Mouse (Mus musculus) thymus, postnatal 4 days (tissue): ENCODE data around the gene Lrp1.
A peak's percentile ranks its signal among the peaks of the same experiment; 100 is the strongest.

Source experiments
- DNase-seq: peaks from one replicate; pipeline ENCODE4 v3.0.0; 2021

Gene Lrp1

DNA sequence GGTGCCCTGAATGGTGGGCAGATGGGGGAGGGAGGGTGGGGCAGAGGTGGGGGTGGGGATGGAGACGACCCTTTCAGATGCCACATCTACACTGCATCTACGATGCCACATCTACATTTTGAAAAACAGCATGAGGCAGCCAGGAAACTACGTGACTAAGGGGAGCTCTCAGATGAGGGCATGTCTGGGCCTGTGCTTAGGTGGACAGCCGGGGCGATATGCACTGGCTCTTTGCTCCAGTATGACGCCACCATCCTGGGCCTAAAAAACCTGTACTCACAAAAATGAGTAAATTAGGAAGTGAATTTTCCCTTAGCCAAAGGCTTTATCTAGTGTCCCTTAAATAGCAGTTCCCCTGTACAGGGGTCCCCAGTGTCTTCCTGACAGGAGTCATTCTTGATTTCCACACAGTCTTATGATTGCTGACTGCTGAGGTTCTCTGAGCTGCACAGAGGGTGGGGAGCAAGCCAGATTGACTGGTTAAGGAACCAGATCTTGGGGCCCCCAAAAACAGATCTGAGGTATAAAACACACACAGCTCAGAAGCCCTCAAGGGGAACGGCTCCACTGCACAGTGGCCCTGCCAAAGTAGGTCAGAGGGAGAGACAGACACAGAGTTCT lies 30.0 kb downstream of the Lrp1 start:
- DNase-seq, result no peak

DNA sequence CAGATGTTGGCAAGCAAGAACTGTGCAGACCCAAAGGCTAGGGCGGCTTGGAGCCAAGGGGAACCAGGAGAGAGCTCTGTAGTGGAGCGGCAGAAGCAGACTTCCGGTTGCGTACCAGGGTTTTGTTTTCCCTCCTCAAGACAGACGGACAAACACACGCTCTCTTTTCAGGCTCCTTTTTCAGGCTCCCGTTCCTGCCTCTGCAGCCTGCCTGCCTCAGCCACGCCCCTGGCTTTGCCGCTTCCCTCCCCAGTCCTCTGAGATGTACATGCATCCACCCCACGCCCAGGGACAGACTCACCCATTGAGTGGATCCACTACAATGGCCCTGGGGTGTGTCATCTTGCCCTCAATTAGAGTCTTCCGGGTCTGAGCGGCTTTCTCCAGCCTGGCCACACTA lies 30.7 kb downstream of the Lrp1 start:
- DNase-seq, result peak; percentile 56

DNA sequence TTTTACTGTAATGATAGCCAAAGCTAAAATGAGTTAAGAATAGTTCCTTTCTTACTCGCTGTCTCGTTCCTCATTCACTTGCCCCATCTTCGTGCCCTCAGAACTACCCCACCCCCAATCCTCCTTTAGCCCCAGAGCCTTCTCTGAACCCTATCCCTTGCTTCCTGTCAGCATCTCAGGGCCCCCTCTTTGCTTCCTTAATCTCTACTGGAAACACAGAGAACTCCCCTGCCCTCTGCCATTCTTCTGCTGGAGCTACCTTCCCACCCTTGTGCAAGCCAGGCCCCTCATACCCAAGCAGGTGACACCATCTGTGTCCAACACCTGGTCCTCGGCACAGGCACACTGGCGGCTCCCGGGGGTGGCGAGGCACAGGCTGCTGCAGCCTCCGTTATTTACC lies 33.2 kb downstream of the Lrp1 start:
- DNase-seq, result no peak

DNA sequence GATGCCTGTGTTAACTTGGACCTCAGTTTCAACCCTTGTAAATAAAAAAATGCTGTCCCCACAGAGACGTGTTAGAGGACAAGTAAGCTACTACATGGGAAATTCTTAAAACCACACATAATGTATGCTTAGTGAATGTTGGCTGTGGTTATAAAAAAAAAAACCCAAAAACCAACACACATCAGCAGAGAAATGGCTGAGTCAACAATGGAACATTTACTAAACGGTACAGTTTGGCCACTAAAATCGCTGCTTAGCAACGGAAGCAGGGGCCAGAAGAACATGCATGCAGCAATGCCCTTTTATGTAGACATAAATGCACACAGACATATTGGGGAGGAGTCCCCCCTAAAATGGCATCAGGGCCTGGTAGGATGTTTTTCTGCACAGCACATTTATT lies 34.7 kb downstream of the Lrp1 start:
- DNase-seq, result no peak

DNA sequence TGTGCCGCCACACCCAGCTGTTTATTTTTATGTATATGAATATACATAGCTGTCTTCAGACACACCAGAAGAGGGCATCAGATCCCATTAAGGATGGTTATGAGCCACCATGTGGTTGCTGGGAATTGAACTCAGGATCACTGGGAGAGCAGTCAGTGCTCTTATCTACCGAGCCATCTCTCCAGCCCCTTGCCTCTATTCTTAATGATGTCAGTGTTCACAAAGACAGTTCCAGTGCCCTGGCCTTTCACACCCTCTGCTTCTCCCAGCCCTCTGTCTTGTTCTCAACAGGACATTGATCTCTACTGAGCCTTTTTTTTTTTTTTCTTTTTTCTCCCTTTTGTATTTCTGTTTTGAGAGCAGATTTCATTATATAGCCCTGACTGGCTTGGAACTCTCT lies 35.4 kb downstream of the Lrp1 start:
- DNase-seq, result no peak

DNA sequence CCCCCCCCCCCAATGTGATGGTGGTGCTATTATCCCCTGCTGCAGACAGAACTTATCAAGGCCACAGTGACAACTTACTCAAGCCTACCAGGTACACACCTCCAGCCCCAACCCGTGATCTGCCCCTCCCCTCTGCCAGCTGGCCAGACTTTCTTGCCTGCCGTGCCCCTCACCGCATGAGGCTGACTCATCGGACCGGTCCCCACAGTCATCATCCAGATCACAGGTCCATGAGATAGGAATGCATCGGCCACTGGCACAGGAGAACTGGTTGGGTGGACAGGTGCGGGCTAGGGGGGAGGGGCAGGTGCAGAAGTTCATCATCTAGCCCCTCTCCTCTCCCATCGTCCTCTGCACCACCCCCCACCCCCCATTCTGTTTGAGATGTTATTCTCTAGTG lies 37.3 kb downstream of the Lrp1 start:
- DNase-seq, result no peak

DNA sequence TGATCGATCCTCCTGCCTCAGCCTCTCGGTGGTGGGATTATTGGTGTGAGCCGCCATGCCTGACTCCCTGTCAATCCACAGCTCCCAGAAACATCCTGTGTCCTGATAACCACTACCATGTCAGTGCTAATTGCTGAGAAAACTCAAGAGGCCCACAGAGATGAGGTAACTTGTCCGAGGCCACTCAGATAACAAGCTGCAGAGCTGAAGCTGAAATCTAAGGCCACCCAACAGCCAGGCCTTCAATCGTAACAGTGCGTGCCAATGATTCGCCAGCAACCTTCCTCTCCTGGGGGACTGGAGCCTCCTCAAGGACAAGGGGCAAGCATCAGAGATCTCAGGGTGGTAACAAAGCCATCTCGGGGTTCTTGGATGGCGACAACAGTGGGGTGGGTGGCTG lies 39.7 kb downstream of the Lrp1 start:
- DNase-seq, result no peak

DNA sequence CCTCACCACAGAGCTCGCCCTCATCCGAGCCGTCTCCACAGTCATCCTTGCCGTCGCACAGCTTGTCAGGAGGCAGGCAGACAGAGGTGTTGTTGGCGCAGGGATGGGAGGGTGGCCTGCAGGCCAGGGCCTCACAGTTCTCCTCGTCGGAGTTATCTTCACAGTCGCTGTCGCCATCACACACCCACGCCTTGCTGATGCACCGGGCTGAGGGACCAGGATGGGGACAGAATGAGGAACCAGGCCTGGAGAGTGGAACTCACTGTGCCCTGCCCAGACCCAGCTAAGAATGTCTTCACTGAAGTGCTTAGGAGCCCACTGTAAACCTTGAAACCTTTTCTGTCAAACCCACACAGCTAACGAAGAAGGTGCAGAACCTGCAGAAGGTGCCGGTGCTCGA lies 43.0 kb downstream of the Lrp1 start:
- DNase-seq, result no peak

DNA sequence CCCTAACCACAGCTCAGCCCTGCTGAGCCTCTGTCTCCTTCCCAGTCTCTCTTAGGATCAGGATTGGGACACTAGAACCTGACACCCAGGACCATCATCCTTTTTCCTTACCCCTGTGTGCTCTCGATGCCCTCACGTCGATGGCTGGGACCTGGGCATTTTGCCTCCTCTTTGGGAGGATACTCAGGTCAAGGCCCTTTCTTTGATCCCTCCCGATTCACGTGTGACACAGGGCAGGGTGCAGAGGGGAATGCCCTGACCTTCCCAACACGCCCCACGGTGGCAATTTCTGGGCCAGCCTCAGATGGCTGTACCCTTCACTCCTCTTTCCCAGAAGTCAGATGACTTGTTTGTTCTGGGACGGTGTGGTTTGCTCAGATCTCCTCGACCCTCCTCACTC lies 43.8 kb downstream of the Lrp1 start:
- DNase-seq, result no peak

DNA sequence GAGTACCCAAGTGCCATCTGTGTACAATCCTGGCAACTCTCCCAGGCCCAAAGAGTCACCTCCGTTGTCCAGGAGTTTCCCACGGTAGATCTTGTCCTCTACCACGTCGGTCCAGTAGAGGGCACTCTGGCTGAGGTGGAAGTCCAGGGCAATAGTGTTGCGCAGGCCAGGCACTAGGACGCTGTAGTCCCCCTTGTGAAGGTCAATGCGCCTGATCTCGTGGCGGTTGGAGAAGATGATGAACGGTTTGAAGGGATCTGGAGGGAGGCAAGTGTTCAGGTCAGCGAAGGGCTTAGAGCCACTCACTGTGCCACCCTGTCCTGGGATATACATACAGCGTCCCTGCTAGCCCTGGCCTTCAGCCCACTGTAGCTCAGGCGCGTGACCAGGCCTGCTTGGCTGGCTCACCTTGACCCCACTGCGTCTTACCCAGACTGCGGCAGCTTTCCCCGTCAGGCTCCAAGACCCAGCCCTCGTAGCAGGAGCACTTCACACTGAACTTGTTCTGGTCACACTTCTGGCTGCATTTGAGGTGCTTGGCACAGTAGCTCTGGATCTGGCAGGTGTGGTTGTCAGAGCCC lies 44.5 kb downstream of the Lrp1 start:
- peak; percentile 74 for DNase-seq

DNA sequence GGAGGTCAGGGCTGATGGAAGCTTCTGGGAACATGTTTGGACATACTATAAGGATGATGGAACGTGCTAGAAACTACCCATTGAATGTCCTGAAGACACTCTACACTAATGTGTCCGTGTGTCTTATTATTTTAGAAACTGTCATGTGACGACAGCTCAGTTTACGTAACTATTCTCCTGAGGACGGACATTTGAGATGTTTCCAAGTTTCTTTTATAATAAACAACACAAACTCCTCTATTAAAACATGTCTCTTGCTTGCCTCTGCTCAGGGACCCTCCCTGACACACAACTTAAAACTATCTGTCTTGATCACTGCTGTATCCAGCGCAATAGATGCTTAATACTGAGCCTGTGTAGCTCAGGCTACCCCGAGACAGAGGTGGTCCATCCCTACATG lies 45.2 kb downstream of the Lrp1 start:
- no peak for DNase-seq

DNA sequence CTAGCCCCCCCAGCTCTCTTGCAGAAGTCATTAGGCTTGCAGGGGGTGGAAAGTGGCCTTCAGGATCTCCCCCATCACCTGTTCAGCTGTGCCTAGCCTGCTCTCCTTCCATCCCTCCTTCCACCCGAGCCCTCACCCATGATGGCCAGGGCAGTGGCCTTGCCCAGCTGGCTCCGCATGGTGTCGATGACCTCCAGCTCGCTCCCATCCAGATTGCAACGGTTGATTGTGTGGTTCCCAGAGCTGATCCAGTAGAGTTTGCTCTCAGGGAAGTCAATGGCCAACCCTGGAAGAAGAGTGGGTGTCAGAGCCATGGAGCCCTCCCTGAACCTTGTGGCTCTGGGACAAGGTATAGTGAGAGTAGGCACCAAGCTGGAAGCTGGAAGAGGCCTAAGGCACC lies 48.7 kb downstream of the Lrp1 start:
- no peak for DNase-seq

DNA sequence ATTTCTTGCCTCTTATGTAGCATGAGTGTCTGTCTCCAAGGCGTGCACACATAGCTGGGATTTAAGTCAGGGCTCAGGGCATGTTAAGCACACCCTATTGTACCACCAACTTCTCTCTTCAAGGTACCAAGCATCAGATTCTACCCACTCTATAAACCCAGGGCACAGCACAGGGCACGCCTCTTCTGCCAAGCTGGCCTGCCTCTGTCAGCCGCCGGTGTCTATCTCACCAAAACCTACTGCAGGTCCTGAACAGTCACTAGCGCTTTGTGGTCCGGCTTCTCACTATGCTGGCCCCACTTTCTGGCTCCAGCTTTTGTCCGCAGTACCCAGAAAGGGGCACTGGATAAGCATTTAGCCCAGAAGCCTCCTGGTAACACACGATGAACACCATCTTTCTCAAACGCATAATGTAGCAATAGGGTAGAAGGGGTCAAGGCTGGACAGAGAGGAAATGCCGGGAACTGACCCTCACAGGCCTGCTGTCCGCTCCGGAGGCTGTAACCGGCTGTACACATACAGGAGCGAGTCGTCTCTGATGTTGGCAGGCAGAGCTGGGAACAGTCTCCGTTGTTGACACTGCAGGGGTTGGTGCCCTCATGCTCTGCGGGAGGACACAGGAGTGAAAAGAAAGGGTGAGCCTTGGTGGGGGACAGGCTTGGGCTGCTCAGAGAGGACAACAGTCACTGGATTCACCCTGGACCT lies 49.9 kb downstream of the Lrp1 start:
- no peak for DNase-seq

DNA sequence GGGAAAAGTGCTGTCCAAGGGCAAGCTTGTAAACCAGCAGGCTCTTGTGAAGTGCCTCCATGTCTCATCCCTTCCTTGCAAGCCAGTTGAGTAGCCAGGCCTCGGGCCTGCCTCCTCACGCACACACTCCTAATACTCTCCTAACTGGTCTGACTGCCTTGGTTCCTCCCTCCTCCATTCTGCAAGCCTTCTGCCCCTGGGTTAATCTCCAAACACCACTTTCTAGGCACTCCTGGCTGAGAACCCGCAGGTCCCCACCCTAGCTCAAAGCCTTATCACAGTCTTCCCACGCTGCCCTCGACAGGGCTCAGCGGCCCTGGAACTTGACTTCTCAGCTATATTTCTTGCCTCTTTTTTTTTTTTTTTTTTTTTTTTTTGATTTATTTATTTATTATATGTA lies 50.6 kb downstream of the Lrp1 start:
- no peak for DNase-seq

DNA sequence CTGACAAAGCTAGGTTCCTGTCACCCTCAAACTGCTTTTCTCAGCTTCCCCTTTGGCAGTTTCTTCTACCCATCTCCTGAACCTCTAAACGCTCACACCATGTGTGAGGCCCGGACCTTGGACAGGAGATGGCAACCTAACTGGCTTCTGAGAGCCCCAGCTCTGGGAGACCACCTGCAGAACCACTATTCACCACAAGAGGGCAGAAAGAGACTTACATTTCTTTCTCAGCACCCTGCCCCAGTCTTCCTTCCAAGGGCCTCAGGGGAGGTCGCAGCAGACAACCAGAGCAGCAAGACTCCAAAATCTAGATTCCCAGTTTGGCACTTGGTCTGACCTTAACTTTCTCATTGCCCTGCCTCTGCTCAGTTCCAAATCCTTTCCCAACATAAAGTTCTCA lies 51.5 kb downstream of the Lrp1 start:
- DNase-seq, result peak; percentile 85

DNA sequence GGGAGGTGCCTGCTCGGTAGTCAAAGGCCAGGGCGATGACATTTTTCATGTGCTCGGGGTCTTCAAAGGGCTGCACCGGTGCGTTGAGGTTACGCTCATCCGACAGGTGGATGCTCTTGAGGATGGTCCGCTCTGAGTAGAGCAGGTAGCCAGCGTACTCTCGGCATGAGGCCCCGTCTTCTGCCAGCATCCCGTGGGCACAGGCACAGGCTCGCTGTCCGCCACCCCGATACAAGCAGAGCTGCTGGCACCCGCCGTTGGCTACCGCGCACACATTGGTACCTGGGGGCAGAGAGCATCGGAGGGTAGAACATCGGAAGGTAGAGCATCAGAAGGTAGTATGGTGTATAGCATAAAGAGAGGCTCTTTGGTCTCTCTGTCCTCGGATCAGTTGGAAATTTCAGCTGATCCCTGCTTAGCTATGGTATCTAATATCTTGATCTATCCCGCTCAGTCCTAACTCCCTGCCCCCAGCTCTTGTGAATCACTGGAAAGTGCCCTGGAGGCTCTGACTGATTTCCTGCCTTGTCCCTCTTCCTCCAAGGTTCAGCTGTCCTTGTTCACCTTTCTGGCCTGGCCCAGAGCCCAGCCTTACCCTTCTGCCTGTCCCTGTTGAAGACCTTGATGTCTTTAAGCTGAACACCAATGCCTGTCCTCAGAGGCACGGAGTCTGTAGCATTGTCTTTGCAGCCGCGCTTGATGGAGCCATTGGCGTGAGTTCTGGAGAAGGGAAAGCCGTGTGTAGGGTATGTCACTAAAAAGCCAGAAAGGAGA lies 54.2 kb downstream of the Lrp1 start:
- no peak for DNase-seq

DNA sequence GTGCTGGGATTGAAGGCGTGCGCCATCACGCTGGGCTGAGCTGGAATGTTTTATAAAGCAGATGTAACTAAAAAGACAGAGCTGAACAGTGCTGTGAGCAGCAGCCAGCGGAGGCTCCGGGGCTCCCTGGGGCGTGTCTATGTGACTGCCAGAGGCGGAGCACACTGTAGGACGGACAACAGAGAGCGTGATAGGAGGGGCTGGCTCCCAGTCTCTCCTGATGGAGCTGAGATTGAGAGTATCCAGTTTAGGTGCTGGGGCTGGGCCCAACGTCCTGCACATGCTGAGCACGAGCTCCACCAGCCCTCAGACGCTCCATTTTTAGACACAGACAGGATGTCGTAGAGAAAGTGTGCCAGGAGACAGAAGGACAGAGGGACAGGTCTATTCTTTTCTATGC lies 56.6 kb downstream of the Lrp1 start:
- DNase-seq, result no peak

DNA sequence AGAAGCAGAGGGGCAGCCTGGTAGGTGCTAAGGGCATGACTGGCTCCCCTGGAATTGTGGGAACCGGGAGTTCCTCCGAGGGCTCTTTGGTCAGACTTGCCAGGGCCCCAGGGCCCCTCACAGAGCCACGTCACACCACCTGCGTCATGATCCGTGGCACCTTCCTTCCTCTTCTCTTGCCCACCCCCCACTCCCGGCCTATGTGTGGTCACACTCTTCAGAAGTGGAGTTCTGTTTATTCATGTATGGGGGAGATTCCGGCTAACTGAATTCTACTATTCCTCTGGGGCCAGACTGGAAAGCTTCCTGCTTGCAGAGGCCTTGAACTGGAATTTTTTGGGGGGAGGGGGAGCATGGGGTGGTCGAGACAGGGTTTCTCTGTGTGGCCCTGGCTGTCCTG lies 57.1 kb downstream of the Lrp1 start:
- DNase-seq, result no peak

DNA sequence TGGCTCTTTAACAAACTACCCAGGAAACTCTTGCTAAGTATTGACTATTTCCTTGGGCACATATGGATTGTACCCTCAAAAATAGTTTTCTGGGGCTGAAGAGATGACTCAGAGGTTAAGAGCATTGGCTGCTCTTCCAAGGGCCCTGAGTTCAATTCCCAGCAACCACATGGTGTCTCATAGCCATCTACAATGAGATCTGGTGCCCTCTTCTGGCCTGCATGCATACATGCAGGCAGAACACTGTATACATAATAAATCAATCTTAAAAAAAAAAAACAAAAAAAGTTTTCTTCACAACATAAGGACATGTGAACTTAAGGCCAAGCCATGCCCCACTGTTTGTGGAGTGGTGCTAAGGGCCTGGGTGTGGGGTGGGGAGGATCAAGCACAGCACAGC lies 59.8 kb downstream of the Lrp1 start:
- DNase-seq, result no peak

DNA sequence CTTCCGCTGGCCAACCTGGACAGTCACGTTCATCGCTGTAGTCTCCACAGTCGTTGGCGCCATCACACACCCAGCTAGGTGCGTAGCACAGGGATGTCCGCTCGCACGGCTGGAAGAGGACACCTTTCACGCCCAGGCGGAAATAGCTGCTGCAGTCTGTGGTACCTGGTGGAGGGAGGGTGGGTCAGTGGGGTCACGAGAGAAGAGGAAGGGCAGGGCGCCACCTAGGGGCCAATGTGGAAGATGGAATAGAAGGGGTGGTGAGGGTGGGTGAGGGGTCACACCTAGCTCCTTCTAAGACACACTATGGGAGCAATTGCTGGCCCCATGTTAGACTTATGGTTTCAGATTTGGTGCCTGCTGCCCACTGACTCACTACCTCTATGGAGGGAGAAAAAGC lies 63.6 kb downstream of the Lrp1 start:
- peak; percentile 63 for DNase-seq

DNA sequence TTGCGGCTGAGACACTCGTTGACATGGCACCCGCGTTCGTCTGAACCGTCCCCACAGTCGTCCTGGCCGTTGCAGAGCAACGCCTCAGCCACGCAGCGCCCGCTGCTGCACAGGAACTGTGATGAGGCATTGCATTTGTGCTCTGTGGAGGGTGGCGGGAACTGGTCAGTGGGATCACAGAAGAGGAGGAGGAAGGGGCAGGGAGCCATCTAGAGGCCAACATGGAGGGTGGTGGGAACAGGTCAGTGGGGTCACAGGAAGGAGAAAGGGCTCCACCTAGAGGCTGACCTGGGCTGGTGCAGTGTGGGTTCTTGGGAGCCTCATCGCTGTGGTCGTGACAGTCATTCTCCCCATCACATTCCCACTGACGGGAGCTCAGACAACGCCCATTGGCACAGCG lies 65.2 kb downstream of the Lrp1 start:
- DNase-seq, result peak; percentile 56

DNA sequence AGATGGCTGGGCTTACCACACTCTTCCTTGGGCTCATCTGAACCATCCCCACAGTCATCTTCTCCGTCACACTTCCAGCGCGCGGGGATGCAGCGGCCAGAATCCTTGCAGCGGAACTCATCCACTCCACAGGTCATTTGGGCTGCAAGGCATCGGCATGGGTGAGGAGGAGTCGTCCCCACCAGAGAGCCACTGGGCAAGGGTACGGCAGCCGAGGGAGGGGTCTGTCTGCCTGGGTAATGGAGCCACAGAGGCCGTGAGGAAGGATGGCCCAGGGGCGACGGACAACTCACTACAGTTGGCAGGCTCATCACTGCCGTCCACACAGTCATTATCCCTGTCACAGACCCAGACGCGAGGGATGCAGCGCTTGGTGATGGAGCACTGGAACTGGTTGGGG lies 71.1 kb downstream of the Lrp1 start:
- no peak for DNase-seq

DNA sequence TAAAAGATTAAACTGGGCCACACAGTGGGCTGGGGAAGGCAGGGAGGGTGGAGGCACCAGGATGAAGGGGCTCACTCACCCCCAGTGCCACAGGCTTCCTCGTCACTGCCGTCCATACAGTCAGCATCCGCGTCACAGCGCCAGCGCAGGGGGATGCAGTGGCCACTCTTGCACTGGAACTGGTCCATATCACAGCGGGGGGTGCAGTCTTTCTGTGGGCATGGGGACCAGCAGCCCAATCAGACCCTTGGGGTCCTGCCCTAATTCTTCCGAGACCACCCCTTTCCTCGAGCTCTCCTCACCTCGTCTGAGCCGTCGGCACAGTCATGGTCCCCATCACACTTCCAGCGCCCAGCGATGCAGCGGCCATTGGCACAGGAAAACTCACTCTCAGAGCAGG lies 72.7 kb downstream of the Lrp1 start:
- no peak for DNase-seq

DNA sequence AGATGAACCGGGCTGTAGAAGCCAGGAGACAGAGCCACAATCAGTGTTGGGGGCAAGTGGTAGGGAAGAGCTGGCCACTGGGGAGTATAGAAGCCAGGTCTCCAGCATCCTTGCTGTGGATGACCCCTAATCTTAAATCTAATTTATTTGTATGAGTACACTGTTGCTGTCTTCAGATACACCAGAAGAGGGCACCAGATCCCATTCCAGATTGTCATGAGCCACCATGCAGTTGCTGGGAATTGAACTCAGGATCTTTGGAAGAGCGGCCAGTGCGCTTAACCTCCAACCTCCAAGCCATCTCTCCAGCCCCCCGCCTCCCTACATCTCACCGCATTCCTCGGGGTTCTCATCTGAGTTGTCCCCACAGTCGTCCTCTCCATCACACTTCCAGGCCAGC lies 74.4 kb downstream of the Lrp1 start:
- no peak for DNase-seq
